In the genomic region with DNA sequence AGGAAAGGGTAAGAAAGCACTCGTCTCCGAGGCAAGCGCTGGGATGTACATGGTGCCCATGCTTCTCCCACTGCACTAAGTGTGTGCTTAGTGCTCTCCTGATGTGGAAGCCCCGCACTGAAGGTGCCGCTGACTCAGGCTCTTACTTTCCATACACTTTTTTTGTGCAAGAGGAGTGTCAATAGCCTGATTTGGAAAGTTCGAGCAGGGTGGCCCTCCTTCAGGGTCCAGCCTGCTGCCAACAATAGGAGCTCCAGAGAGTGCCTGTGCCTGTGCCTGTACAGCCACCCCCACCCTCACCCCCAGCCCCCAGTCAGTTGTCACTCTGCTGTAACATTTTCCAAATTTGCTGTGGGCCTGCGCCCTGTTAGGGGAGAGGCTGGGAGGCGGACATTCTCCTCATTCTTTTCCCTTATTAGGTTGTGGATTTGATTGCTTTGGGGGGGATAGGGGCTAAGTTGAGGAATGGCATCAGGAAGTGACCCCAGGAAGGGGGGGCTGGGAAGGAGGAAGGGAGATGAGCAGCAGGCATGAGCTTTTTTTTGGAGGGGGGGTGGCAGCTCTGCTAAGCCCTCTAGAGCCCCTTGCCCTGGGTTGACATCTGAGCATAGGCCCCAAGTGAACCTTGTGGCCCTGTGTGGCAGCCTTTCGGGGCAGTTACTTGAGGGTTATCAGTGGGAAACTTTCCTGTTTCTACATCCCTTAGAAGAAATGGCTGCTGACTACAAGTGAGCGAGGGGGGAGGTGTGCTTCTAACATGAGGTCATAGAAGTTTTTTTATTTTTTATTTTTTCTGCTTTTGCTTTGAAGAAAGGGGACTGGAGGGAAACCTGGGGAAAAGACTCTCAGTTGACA, we compare ENCODE assay signal across 8 mouse cellular contexts. TPM values are rescaled to one million over a fixed set of nuclear protein-coding genes. Genes with fewer than 3 reads are reported as not detected.
A peak's percentile ranks its signal among the peaks of the same experiment; 100 is the strongest.
DNase-seq lines count a peak whose midpoint lies in the region; ATAC-seq lines count a peak whose summit lies in the region.

No protein-coding gene starts in this region.

- H3K4me3 ChIP-seq in kidney, embryonic 14.5 days (ENCODE audit: low read length): no peak overlapping the region
- H3K4me3 ChIP-seq in forebrain, embryonic 14.5 days (ENCODE audit: low read depth, low read length): no peak overlapping the region
- H3K4me3 ChIP-seq in midbrain, embryonic 16.5 days (ENCODE audit: low read depth, low read length): no peak overlapping the region

- H3K9ac ChIP-seq in kidney, embryonic 14.5 days (ENCODE audit: low read depth, low read length): peak overlapping the region; percentile 14; the same call in 1 of the 2 replicates
- no peak overlapping the region; the same call in 1 of the 2 replicates for H3K9ac ChIP-seq in forebrain, embryonic 14.5 days (ENCODE audit: low read length)
- H3K9ac ChIP-seq in midbrain, embryonic 16.5 days (ENCODE audit: low read depth, low read length): no peak overlapping the region

- H3K27ac ChIP-seq in kidney, embryonic 14.5 days (ENCODE audit: low read depth, low read length): peak overlapping the region; percentile 85
- H3K27ac ChIP-seq in forebrain, embryonic 14.5 days (ENCODE audit: low read depth, low read length): peak overlapping the region; percentile 39; the same call in 1 of the 2 replicates
- peak overlapping the region; percentile 19; the same call in 1 of the 2 replicates for H3K27ac ChIP-seq in midbrain, embryonic 16.5 days (ENCODE audit: low read length)

- peak overlapping the region; percentile 15; the same call in 1 of the 2 replicates for H3K4me2 ChIP-seq in kidney, embryonic 14.5 days (replicated peaks; ENCODE audit: low read depth, low read length)
- H3K4me2 ChIP-seq in forebrain, embryonic 14.5 days (ENCODE audit: low read length): no peak overlapping the region
- H3K4me2 ChIP-seq in midbrain, embryonic 16.5 days (ENCODE audit: low read length): no peak overlapping the region

- no peak for DNase-seq in kidney, adult 8-10 months
- peak; percentile 57 for DNase-seq in forebrain, embryonic 14.5 days (ENCODE audit: low spot score)
- DNase-seq in kidney, postnatal 36 days: peak; percentile 55 to 66
- no peak for DNase-seq in right cerebral cortex, postnatal 36 days (ENCODE audit: low spot score in 2 of 2)
- no peak for DNase-seq in adrenal gland, adult 18-20 months (ENCODE audit: low spot score in 2 of 2)

- H3K4me1 ChIP-seq in kidney, embryonic 14.5 days (ENCODE audit: control insufficient read depth, insufficient read depth, low read length): peaks cover 68% of the 10 kb centered on the region
- H3K4me1 ChIP-seq in forebrain, embryonic 14.5 days (ENCODE audit: control insufficient read depth, insufficient read depth, low read length): peaks cover 20% of the 10 kb centered on the region
- H3K4me1 ChIP-seq in midbrain, embryonic 16.5 days (ENCODE audit: control insufficient read depth, insufficient read depth, low read length): peaks cover 2% of the 10 kb centered on the region; the same call in 1 of the 2 replicates

- WGBS in kidney, embryonic 14.5 days: 15% methylated on average over 10 of the region's 10 CpGs
- 15% methylated on average over 10 of the region's 10 CpGs for WGBS in forebrain, embryonic 14.5 days
- WGBS in midbrain, embryonic 16.5 days: 52% methylated on average over 10 of the region's 10 CpGs

- peak; percentile 48 for ATAC-seq in kidney, embryonic 14.5 days (ENCODE audit: low FRiP score, low TSS enrichment)
- ATAC-seq in forebrain, embryonic 14.5 days: peak; percentile 59
- ATAC-seq in midbrain, embryonic 16.5 days: no peak
- no peak for ATAC-seq in megakaryocyte-erythroid progenitor cell, adult 5-6 weeks (replicated peaks; ENCODE audit: low FRiP score, low TSS enrichment, poor library complexity, severe bottlenecking)

- H3K27me3 ChIP-seq in kidney, embryonic 14.5 days (ENCODE audit: control insufficient read depth, insufficient read depth, low read length): no peaks in the 10 kb centered on the region
- H3K27me3 ChIP-seq in forebrain, embryonic 14.5 days (replicated peaks; ENCODE audit: control insufficient read depth, insufficient read depth, low read length): no peaks in the 10 kb centered on the region
- no peaks in the 10 kb centered on the region for H3K27me3 ChIP-seq in midbrain, embryonic 16.5 days (ENCODE audit: control insufficient read depth, insufficient read depth, low read depth, low read length)

- H3K9me3 ChIP-seq in kidney, embryonic 14.5 days (ENCODE audit: control insufficient read depth, low read length): no peaks in the 10 kb centered on the region
- H3K9me3 ChIP-seq in forebrain, embryonic 14.5 days (replicated peaks; ENCODE audit: control insufficient read depth, low read length): no peaks in the 10 kb centered on the region
- H3K9me3 ChIP-seq in midbrain, embryonic 16.5 days (replicated peaks; ENCODE audit: control insufficient read depth, low read length, poor library complexity, severe bottlenecking): no peaks in the 10 kb centered on the region

- H3K36me3 ChIP-seq in kidney, embryonic 14.5 days (ENCODE audit: control insufficient read depth, insufficient read depth, low read length): peaks cover 3% of the 10 kb centered on the region; the same call in 1 of the 2 replicates
- H3K36me3 ChIP-seq in forebrain, embryonic 14.5 days (ENCODE audit: control insufficient read depth, insufficient read depth, low read length): peaks cover 11% of the 10 kb centered on the region; the same call in 1 of the 2 replicates
- 0 out of 2 replicates have a peak, but pooled peaks cover 4% of the 10 kb centered on the region for H3K36me3 ChIP-seq in midbrain, embryonic 16.5 days (ENCODE audit: control insufficient read depth, insufficient read depth, low read length)

RNA-seq across cellular contexts. Expression of gene Actn4, which starts 16.5 kb away (rescaled TPM):
- polyA plus RNA-seq in kidney, embryonic 14.5 days (2014; fragmentation: Nextera tagmentation; extraction: Ambion mirVana): 176 and 239 TPM in 2 replicates
- polyA plus RNA-seq in forebrain, embryonic 14.5 days (2014; fragmentation: Nextera tagmentation; extraction: Ambion mirVana): 101 and 128 TPM in 2 replicates
- 132 and 133 TPM in 2 replicates for polyA plus RNA-seq in midbrain, embryonic 16.5 days (2015; fragmentation: Nextera tagmentation; extraction: Ambion mirVana)
- 93.1 and 106 TPM in 2 replicates for total RNA-seq in megakaryocyte-erythroid progenitor cell, adult 5-6 weeks (2014; fragmentation: Nextera tagmentation)
- total RNA-seq in megakaryocyte-erythroid progenitor cell, adult 5-6 weeks (2017): 41.1 and 51.7 TPM in 2 replicates
- 100 to 1,000 TPM; 197 to 233 TPM for total RNA-seq in adrenal gland, adult 18-20 months (2021)

RNA-seq across cellular contexts. Expression of gene Eif3k, which starts 36.0 kb away (rescaled TPM):
- polyA plus RNA-seq in kidney, embryonic 14.5 days (2014; fragmentation: Nextera tagmentation; extraction: Ambion mirVana): 458 and 497 TPM in 2 replicates
- polyA plus RNA-seq in forebrain, embryonic 14.5 days (2014; fragmentation: Nextera tagmentation; extraction: Ambion mirVana): 345 and 412 TPM in 2 replicates
- 279 TPM in 2 replicates for polyA plus RNA-seq in midbrain, embryonic 16.5 days (2015; fragmentation: Nextera tagmentation; extraction: Ambion mirVana)
- total RNA-seq in megakaryocyte-erythroid progenitor cell, adult 5-6 weeks (2014; fragmentation: Nextera tagmentation): 499 and 586 TPM in 2 replicates
- total RNA-seq in megakaryocyte-erythroid progenitor cell, adult 5-6 weeks (2017): 360 and 454 TPM in 2 replicates
- total RNA-seq in adrenal gland, adult 18-20 months (2021): 100 to 1,000 TPM; 227 to 253 TPM

RNA-seq across cellular contexts. Expression of gene Map4k1, which starts 36.2 kb away (rescaled TPM):
- 9.8 and 12.6 TPM in 2 replicates for polyA plus RNA-seq in kidney, embryonic 14.5 days (2014; fragmentation: Nextera tagmentation; extraction: Ambion mirVana)
- 6.1 and 6.9 TPM in 2 replicates for polyA plus RNA-seq in forebrain, embryonic 14.5 days (2014; fragmentation: Nextera tagmentation; extraction: Ambion mirVana)
- 11.8 and 13.2 TPM in 2 replicates for polyA plus RNA-seq in midbrain, embryonic 16.5 days (2015; fragmentation: Nextera tagmentation; extraction: Ambion mirVana)
- 64.1 and 76.8 TPM in 2 replicates for total RNA-seq in megakaryocyte-erythroid progenitor cell, adult 5-6 weeks (2014; fragmentation: Nextera tagmentation)
- 42.6 and 47.9 TPM in 2 replicates for total RNA-seq in megakaryocyte-erythroid progenitor cell, adult 5-6 weeks (2017)
- total RNA-seq in adrenal gland, adult 18-20 months (2021): 1 to 10 TPM in 1 of 2 experiments, under 1 TPM in 1; 0.96 to 2.4 TPM

Comparison
In these comparisons a context has a peak if more than half of its experiments do, and no peak if none do; other contexts are left out.
1. DNase-seq: peak in forebrain, embryonic 14.5 days (single experiment) and kidney, postnatal 36 days (2 of 2); none in kidney, adult 8-10 months (0 of 2), right cerebral cortex, postnatal 36 days (0 of 2) and adrenal gland, adult 18-20 months (0 of 2).
2. ATAC-seq: peak in kidney, embryonic 14.5 days (single experiment) and forebrain, embryonic 14.5 days (single experiment); none in midbrain, embryonic 16.5 days (single experiment) and megakaryocyte-erythroid progenitor cell, adult 5-6 weeks (single experiment).
3. H3K27ac ChIP-seq: peak in every context shown above with its lines; median percentile 85 in kidney, embryonic 14.5 days; 39 in forebrain, embryonic 14.5 days; 19 in midbrain, embryonic 16.5 days.